Comparison of ENCODE assay signal across 8 mouse cellular contexts in the genomic region with DNA sequence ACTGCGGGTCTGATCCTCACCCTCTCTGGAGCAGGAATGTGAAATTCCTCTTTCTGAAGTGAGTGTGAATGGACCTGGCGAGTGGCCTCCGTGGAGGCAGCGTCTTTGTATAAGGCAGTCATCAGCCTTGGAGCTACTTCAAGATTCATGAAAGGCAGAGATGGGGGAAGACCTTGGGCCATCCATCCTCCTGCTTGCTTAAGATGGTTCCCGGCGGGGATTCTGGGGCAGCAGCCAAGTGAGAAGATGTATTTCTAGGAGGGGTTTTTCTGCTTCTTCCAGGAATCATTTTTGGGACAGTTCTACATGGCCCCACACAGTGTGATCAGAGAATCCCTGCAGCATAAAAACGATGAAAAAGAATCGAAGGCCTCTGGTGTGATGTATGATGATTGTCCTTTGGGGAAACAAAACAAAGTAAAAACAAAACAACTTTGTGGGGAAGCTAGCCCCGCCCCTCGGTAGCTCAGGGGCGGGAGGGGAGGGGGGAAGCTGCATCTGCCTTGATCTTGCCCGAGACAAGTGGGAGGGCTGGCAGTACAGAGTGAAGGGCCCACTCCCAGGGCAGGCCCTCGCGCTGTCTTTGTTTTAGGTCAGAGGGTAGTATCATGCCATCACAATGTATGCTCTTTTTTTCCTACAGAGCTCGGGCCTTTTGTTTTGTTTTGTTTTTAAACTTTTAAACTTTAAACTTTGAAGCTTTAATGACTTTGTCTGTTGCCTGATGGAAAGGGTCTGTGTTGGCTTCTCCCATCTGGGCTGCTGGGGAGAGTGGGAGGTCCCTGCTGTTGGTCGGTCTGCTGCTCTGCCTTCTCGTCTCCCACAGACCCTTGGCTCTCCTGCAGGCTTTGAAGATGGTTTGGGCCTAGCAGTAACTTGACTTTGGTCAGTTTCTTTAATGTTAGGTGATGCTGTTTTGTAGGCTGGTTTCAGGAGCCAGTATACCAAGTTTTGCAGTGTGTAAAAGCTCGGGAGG.
DNase-seq lines count a peak whose midpoint lies in the region; ATAC-seq and TF ChIP-seq lines count a peak whose summit lies in the region.

No protein-coding gene starts in this region.

- H3K9ac ChIP-seq in forebrain, embryonic 14.5 days (ENCODE audit: low read length) = peak overlapping the region; percentile 17; the same call in 1 of the 2 replicates
- H3K9ac ChIP-seq in hindbrain, embryonic 13.5 days = no peak overlapping the region
- no peak overlapping the region for H3K9ac ChIP-seq in stomach, embryonic 15.5 days

- ATAC-seq in forebrain, embryonic 14.5 days = peak; percentile 83
- peak; percentile 90 for ATAC-seq in hindbrain, embryonic 13.5 days (ENCODE audit: low FRiP score)
- peak; percentile 60; the same call in 1 of the 2 replicates for ATAC-seq in stomach, embryonic 15.5 days (ENCODE audit: insufficient read depth, low FRiP score, low read depth)

- no peak overlapping the region for H3K4me3 ChIP-seq in forebrain, embryonic 14.5 days (ENCODE audit: low read depth, low read length)
- H3K4me3 ChIP-seq in hindbrain, embryonic 13.5 days = no peak overlapping the region
- H3K4me3 ChIP-seq in stomach, embryonic 15.5 days (replicated peaks) = no peak overlapping the region
- H3K4me3 ChIP-seq in cerebellum, adult 2 months (replicated peaks; ENCODE audit: insufficient read depth, low read depth, low read length) = no peak overlapping the region

- peaks cover 17% of the 10 kb centered on the region for H3K4me1 ChIP-seq in forebrain, embryonic 14.5 days (ENCODE audit: control insufficient read depth, insufficient read depth, low read length)
- peaks cover 14% of the 10 kb centered on the region for H3K4me1 ChIP-seq in hindbrain, embryonic 13.5 days (replicated peaks)
- H3K4me1 ChIP-seq in stomach, embryonic 15.5 days = 0 out of 2 replicates have a peak, but pooled peaks cover 7% of the 10 kb centered on the region
- H3K4me1 ChIP-seq in cerebellum, adult 2 months (ENCODE audit: control insufficient read depth, insufficient read depth, low read length) = no peaks in the 10 kb centered on the region

- H3K4me2 ChIP-seq in forebrain, embryonic 14.5 days (ENCODE audit: low read length) = 0 out of 2 replicates have a peak overlapping the region, but pooled peaks have one; percentile 21
- H3K4me2 ChIP-seq in hindbrain, embryonic 13.5 days = no peak overlapping the region
- H3K4me2 ChIP-seq in stomach, embryonic 15.5 days = no peak overlapping the region

- WGBS in forebrain, embryonic 14.5 days = 8% methylated on average over 18 of the region's 18 CpGs
- 7% methylated on average over 18 of the region's 18 CpGs for WGBS in hindbrain, embryonic 13.5 days
- 17% methylated on average over 18 of the region's 18 CpGs for WGBS in stomach, embryonic 15.5 days
- WGBS in cerebellum, adult 2 months = 33% methylated on average over 18 of the region's 18 CpGs

- no peaks in the 10 kb centered on the region for H3K27me3 ChIP-seq in forebrain, embryonic 14.5 days (replicated peaks; ENCODE audit: control insufficient read depth, insufficient read depth, low read length)
- no peaks in the 10 kb centered on the region for H3K27me3 ChIP-seq in hindbrain, embryonic 13.5 days
- no peaks in the 10 kb centered on the region for H3K27me3 ChIP-seq in stomach, embryonic 15.5 days (replicated peaks)
- no peaks in the 10 kb centered on the region for H3K27me3 ChIP-seq in cerebellum, adult 2 months (ENCODE audit: control insufficient read depth, insufficient read depth, low read length)

- H3K36me3 ChIP-seq in forebrain, embryonic 14.5 days (ENCODE audit: control insufficient read depth, insufficient read depth, low read length) = no peaks in the 10 kb centered on the region
- H3K36me3 ChIP-seq in hindbrain, embryonic 13.5 days = no peaks in the 10 kb centered on the region
- no peaks in the 10 kb centered on the region for H3K36me3 ChIP-seq in stomach, embryonic 15.5 days

- TF ChIP-seq CTCF in cerebellum, adult 2 months (IDR thresholded peaks at IDR 0.05; ENCODE audit: borderline replicate concordance, insufficient read depth, low read depth, low read length) = no peak

- TF ChIP-seq POLR2A in cerebellum, adult 2 months (IDR thresholded peaks at IDR 0.05; ENCODE audit: borderline replicate concordance, insufficient read depth, low read length) = no peak

- DNase-seq in right cerebral cortex, postnatal 10 days (ENCODE audit: low spot score in 2 of 2) = peak; percentile 57 to 67
- DNase-seq in right cerebral cortex, postnatal 25 days = no peak
- peak; percentile 73 for DNase-seq in forebrain, embryonic 14.5 days (ENCODE audit: low spot score)
- DNase-seq in lung, postnatal 36 days = peak; percentile 38
- DNase-seq in cerebellum, adult 2 months = no peak
- DNase-seq in spleen, adult 12 weeks (ENCODE audit: low spot score) = no peak

- H3K9me3 ChIP-seq in forebrain, embryonic 14.5 days (replicated peaks; ENCODE audit: control insufficient read depth, low read length) = no peaks in the 10 kb centered on the region
- no peaks in the 10 kb centered on the region for H3K9me3 ChIP-seq in hindbrain, embryonic 13.5 days
- no peaks in the 10 kb centered on the region for H3K9me3 ChIP-seq in stomach, embryonic 15.5 days

- peak overlapping the region; percentile 63; the same call in 1 of the 2 replicates for H3K27ac ChIP-seq in forebrain, embryonic 14.5 days (ENCODE audit: low read depth, low read length)
- H3K27ac ChIP-seq in hindbrain, embryonic 13.5 days = peak overlapping the region; percentile 56
- peak overlapping the region; percentile 45; the same call in 1 of the 2 replicates for H3K27ac ChIP-seq in stomach, embryonic 15.5 days
- H3K27ac ChIP-seq in cerebellum, adult 2 months (ENCODE audit: insufficient read depth, low read length) = no peak overlapping the region

Comparison
In these comparisons a context has a peak if more than half of its experiments do, and no peak if none do; other contexts are left out.
1. DNase-seq: peak in right cerebral cortex, postnatal 10 days (2 of 2), forebrain, embryonic 14.5 days (single experiment) and lung, postnatal 36 days (single experiment); none in right cerebral cortex, postnatal 25 days (single experiment), cerebellum, adult 2 months (0 of 2) and spleen, adult 12 weeks (single experiment).
2. Peak in every context shown above with its lines, with median percentiles within 50 percentile points of each other: ATAC-seq.